Mouse (Mus musculus) ES-E14 (cell line): ENCODE data around the gene Tcta.

ENCODE experiments used
- CHD2 ChIP-seq: IDR thresholded peaks from 2 replicates; pipeline ENCODE4 v1.6.1; 2014; ENCODE audit warnings: mild to moderate bottlenecking, low read depth, low read length, inconsistent platforms
- HCFC1 ChIP-seq: IDR thresholded peaks from 2 replicates; pipeline ENCODE4 v1.6.1; 2012; ENCODE audit warnings: low read length, inconsistent platforms, borderline replicate concordance; ENCODE audit not compliant: insufficient read depth
- MAFK ChIP-seq: IDR thresholded peaks from 2 replicates; pipeline ENCODE4 v1.6.1; 2014; ENCODE audit warnings: mild to moderate bottlenecking, low read depth, low read length, inconsistent platforms; ENCODE audit not compliant: insufficient read depth
- ZC3H11A ChIP-seq: IDR thresholded peaks from 2 replicates; pipeline ENCODE4 v1.6.1; 2012; ENCODE audit warnings: low read depth, mild to moderate bottlenecking, inconsistent platforms, low read length, borderline replicate concordance
- ZNF384 ChIP-seq: IDR thresholded peaks from 2 replicates; pipeline ENCODE4 v1.6.1; 2012; ENCODE audit warnings: low read depth, low read length, inconsistent platforms

GRCm38 (mm10) chr9:108340258-108341138, 34.5 kb upstream of the Tcta start:
- TF ChIP-seq ZC3H11A: no peak
- TF ChIP-seq CHD2: no peak
- TF ChIP-seq HCFC1: no peak
- TF ChIP-seq ZNF384: no peak
- TF ChIP-seq MAFK: no peak
